Mouse (Mus musculus): ENCODE data around the gene Pdcd1. TPM values are rescaled to one million over a fixed set of nuclear protein-coding genes. Genes with fewer than 3 reads are reported as not detected.
A peak's percentile ranks its signal among the peaks of the same experiment; 100 is the strongest.
"Not testable (repeated sequence)": the region's sequence is repeated elsewhere in the genome, so short reads cannot be mapped to it uniquely, and the experiment has no call there.

The Pdcd1 gene
- total RNA-seq (2021) = under 1 TPM in 1 of 2 experiments, not detected in 1; 0.26 TPM
- long read RNA-seq, experiment 1 = 0 reads
- long read RNA-seq, experiment 2 = 0 reads

DNA sequence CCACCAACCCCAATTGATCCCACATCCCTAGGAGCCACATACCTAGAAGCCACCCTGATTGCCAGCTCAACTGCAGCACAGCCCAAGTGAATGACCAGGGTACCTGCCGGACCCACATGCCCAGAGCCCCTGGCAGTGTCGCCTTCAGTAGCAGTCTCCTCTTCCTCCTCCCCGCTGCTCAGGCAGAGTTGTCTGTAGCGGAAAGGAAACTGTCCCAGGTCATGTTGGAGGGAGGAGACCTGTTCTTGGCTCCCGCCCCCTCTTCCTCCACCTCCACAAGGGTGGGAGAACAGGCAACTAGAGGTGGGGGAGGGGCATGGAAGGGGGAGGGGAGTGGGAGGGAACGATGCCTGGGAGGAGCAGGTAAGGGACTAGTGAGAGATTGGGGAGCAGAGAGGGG lies at the start of gene Pdcd1:
Gene Pdcd1, minus strand, starts transcription at position 181 of the 400 bp plus-strand sequence.
- DNase-seq (ENCODE audit: low spot score in 2 of 2) = no peak

DNA sequence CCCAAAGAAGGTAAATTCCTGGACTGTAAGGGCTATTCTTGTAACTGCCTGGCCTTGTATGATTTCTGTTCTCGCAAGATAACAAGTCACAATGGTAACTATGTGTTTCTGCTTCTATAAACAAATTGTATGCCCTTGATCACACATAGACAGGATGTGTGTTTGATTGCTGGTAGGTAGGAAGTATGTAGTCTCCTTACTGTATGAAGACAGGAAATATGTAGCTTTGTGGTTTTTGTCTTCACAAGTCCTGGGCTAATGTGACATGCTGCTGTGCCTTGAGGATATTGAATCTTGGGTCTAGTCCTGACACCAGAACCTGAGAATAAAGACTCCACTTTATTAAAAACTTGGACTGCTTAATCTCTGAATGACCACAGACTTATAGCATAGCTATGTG lies 39.4 kb upstream of the Pdcd1 start:
- no peak for DNase-seq (ENCODE audit: low spot score in 2 of 2)

DNA sequence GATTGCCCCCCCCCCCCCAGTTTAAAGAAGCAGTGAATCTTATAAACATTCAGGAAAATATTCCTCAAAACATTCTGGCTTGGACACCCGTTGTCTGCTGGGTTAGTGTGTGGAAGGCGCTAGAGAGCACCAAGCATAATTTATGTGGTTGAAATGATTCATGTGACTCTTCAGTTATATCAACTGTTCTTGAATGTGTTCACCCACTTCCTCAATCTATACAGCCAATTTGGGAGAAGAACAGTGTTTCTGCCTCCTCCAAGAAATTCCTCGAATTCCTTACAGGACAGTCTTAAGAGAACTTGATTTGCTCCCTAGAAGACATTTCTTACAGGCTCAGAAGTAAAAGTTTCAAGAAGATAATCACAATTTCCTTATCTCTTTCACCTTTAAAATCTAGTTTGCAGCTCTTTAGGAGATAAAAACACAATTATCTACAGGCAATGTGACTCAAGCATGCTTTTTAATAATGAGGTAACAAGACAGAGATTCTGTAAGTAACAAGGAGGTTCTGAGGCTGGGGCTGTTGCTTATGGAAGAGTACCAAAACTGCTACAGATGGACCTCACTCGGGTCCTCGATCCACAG lies 34.1 kb upstream of the Pdcd1 start:
- no peak for DNase-seq (ENCODE audit: low spot score in 2 of 2)

DNA sequence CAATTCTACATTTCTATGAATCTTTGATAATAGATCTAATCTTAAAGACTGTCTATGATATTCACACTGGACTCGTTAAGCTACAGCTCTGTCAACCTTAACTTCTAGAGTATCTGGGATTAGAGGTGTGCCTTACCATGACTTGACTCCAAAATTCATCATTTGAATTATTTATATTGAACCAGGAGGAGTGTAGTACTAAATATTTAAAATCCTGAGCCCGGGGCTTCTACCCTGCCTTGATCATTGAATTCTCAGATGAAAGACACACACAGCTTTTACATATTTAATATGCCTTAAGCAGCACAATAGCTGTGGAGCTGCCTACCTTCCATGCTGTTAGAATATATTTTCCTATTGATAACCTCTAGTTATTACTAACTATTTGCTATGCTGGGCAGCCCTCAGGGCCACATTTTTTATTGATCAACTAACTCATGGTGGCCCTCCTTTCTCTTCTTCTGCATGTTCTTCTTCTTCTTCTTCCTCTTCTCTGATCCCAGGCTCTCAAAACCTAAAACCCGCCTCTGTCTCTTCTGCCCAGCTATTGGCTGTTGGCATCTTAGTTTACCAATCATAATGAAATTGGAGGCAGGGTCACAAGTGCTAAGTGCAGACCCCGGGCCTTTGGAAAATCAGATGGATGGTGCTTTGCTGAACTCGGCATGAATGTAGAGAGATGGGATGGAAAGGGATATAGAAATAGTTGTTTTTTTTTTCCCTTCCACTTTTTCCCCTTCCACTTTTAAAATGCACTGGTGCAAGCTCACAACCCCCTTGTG lies 33.2 kb upstream of the Pdcd1 start:
- no peak for DNase-seq (ENCODE audit: low spot score in 2 of 2)

DNA sequence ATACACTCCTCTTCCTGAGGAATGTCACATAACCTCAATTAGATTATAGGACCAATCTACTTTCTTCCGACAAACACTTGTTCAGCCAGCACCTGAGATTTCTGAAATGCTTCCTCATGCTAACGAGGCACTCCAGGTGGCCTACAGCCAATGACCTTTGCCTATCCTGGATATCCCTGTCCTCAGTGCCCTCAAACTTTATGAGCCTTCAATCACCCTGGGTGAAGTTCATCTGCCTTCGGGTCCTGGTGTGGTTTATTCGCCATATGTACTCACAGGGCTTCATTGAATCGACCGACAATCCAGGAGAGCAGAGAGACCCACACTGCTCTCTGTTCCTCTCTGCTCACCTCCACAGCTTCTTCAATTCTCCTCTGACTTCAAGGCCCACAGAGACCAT lies 29.4 kb upstream of the Pdcd1 start:
- DNase-seq (ENCODE audit: low spot score in 2 of 2) = no peak

DNA sequence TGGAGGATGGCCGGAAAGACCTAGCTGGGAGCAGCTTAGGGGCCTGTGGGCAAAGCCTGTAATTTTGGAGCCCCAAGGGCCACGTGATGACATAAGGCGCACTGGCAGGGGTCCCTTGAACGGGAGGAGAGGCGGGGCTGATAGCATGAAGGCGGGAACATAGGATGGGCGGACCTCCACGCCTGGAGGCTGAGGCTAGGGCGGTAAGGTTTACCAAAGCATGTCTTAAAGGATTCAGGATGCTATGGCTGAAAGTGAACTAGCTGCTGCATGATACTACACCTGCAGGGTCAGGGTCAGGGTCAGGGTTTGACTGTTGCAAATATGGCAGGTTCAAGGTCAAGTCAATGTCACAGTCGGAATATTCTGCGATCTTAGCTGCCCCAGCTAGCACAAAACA lies 28.8 kb upstream of the Pdcd1 start:
- no peak for DNase-seq (ENCODE audit: low spot score in 2 of 2)

DNA sequence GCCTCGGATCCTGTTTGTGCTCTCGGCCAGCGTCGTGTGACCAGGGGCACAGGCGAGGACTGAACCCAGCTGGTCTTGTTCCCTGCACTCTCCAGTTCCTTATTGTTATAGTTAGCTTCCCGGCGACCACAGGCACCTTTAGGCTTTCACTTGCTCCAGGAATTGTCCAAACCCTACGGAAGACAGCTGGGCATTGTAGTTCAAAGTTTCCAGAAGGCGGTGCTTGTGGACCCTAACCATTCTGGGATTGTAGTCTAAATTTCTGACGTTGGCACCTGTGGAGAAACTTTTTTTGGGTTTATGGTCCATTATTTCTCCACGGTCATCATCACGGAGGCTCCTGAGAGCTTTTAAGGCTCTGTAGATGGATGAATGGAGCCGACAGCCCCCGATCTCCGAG lies 28.4 kb upstream of the Pdcd1 start:
- DNase-seq (ENCODE audit: low spot score in 2 of 2) = no peak

DNA sequence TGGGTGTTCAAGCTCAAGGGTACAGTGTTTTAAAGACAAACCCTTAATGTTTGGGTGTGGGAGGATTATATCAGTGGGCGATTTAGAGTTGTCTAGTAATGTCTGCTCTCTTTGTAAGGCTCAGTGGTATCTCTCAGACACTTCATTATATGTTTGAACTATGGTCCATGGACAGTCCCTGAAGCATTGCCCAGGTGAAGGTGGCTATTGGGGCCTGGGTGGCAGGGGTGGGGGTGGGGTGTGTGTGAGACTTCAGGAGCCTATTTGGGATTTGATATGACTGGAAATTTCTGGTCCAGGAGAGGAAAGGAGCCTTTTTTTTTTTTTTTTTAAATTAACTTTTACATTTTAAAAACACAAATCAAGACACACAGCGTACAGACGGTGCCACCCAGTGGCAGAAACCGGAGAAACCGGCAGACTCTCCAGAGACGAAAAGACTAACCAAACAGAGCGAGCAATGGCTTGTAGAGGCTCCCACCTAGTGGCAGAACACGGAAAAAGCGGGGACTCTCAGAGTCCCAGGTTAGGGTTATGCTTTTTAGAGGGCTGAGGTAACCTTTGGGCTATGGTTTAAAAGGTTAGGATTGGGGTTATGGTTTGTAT lies 26.6 kb upstream of the Pdcd1 start:
- peak; percentile 77 to 79 for DNase-seq (ENCODE audit: low spot score in 2 of 2)

DNA sequence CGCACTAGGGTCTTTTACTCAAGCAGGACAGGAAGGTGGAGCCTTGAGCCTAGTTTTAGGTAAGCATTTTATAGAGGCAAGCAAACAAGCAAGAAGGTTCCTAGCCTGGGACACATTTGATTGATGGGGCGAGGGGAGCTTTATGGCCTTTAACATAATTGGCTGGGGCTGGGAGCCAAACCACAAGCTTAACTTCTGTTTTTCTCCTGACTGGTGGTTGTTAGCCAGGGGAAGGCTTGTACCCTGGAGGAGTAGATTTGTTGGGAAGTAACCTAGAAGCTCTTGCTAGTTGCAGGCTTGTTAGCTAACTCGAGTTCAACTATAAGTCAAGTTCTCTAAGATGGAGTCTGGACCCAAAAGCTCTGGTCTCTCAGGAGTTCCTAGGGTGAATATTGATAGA lies 26.0 kb upstream of the Pdcd1 start:
- no peak for DNase-seq (ENCODE audit: low spot score in 2 of 2)

DNA sequence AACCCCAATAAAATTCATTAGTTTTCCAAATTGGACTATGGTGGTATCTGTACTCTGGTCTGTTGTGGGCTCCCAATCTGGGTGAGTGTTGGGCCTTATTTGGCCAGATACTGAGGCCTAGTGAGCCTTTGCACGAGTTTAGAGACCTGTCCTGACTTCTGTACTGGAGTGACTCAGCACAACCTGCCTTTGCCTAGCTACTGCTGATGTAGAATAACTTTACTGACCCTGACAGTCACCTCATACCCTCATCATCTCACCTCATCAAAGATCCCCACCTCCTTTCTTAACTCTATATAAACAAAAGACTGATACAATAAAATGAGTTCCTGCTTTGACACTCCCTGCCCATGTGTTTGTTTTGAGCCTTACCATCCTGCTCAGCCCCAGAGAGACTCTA lies 24.3 kb upstream of the Pdcd1 start:
- no peak for DNase-seq (ENCODE audit: low spot score in 2 of 2)

DNA sequence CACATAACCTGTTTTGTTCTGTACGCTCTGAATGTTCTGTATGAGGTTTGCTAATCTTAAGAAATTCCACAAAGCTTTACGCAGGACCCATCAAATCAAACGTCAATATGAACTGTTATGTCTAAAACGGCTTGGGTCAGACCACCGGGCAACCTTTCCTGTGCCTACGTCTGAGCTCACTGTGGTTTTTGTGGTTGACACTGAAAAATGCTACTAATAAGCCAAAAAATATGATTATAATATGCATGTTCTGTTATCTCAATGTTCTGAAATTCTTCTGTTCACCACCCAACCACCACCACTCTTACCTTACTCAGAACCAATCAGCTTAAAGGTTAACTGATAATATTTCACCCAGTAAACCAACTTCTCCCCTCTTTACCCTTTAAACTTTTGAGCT lies 22.4 kb upstream of the Pdcd1 start:
- no peak for DNase-seq (ENCODE audit: low spot score in 2 of 2)

DNA sequence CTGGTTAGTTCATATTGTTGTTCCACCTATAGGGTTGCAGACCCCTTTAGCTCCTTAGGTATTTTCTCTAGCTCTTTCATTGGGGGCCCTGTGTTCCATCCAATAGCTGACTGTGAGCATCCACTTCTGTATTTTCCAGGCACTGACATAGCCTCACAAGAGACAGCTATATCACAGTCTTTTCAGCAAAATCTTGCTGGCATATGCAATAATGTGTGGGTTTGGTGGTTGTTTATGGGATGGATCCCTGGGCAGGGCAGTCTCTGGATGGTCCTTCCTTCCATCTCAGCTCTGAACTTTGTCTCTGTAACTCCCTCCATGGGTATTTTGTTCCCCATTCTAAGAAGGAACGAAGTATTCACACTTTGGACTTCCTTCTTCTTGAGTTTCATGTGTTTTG lies 5.9 kb upstream of the Pdcd1 start:
- not testable (repeated sequence) for DNase-seq (ENCODE audit: low spot score in 2 of 2)

DNA sequence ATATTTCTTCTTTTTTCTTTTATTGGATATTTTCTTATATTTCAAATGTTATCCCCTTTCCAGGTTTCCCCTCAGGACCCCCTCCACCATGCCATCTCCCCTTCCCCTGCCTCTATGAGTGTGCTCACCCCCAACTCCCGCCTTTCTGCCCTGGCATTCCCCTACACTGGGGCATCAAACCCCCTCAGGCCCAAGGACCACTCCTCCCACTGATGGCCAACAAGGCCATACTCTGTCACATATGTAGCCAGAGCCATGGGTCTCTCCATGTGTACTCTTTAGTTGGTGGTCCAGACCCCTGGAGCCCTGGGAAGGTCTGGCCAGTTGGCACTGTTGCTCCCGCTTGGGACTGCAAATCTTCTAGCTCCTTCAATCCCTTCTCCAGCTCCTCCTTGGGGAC lies 5.0 kb upstream of the Pdcd1 start:
- DNase-seq (ENCODE audit: low spot score in 2 of 2) = no peak

DNA sequence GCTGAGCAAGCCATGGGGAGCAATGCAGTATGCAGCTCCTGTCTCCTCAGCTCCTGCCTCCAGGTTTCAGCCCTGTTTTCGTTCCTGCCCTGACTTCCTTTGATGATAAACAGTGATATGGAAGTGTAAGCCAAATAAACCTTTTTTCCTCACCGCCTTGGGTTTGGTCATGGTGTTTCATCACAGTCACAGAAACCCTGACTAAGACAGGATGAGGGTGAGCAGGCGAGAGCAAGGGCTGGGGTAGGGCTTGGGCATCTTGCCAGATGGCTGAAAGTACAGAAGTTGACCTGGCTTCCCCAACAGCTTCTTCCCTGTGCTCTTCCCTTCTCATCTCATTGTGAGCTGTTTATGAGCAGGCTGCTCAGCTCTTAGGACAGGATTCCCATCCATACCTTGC lies 3.6 kb upstream of the Pdcd1 start:
- DNase-seq (ENCODE audit: low spot score in 2 of 2) = no peak

DNA sequence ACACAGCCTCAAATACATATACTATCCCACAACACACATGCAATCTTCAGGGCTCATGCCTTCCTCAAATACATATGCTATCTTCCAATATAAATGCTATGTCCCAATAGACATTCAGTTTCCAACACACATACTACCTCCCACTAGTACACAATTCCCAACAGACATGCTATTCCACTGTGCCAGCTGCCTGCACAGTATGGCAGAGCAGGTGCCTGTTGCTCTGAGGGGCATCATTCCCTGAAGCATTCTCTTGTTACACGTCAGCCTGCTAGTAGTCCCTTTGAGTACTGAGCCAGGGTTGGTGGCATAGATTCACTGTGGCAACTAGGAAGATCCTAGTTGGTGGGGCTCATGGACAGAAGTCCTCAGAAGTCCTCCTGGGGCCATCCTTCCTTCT lies 2.1 kb upstream of the Pdcd1 start:
- DNase-seq (ENCODE audit: low spot score in 2 of 2) = no peak

DNA sequence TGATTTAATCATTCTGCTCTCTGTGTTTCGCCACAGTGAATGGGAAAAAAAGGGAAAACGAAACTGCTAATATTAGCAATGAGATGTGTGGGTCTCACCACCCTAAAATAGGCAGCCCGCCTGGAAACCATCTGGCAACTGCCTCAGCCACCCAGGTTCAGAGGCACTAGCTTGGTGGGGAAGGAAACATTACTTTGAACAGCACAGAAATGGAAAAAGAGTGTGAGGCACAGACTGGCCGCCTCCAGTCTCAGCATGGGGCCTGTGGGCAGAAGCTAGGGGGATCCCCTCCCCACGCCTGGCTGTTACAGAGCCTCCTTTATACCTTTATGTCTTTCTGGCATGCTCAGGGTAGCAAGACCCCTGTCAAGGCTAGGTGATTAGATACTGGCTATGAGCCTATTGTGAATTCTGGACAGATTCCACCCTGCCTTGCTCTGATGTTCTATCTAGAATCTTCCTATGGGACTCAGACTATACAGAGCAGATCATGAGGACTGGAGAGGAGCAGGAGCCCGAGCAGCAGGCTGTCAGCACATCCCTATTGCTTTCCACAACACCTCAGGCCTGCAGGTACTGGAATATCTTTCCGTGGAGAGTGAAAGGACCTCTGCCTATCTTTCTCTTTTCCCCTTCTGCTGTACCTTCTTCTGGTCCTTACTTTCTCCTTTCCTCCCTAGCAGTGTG lies 1.3 kb upstream of the Pdcd1 start:
- DNase-seq (ENCODE audit: low spot score in 2 of 2) = no peak

DNA sequence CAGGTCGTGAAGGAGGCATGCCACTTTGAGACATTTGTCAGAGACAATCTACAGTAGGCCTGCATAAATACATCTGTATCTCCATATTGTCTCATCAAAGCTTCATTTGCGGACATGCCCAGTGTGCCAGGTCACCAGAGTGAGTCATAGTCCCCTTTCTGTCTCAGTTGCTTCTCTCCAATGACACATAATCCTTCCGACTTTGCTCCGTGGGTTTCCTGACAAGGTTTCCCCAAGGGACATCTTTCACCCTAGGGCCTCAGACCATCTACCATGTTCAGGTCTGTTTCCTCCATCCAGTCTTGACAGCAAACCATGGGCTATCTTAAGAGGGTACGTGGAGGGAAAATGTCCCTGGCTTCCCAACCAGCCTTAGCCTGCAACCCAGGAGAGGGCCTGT lies 1.2 kb downstream of the Pdcd1 start:
- DNase-seq (ENCODE audit: low spot score in 2 of 2) = no peak

DNA sequence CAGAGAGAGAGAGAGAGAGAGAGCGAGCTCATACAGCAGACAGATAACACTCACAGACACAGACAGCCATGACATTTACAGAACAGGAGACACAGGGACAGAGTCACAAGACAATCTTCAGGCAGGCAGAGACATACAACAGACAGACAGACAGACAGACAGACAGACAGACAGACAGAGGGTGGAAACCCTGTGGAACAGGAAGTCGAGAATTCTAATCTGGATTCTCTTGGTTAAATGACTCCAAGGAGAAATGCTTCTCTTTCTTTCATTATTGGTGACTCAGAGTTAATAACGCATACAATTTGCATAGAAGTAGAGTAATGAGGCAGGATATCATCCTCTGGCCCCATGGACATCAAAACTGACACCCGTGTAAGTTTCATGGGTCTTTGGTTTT lies 5.8 kb downstream of the Pdcd1 start:
- DNase-seq (ENCODE audit: low spot score in 2 of 2) = no peak

DNA sequence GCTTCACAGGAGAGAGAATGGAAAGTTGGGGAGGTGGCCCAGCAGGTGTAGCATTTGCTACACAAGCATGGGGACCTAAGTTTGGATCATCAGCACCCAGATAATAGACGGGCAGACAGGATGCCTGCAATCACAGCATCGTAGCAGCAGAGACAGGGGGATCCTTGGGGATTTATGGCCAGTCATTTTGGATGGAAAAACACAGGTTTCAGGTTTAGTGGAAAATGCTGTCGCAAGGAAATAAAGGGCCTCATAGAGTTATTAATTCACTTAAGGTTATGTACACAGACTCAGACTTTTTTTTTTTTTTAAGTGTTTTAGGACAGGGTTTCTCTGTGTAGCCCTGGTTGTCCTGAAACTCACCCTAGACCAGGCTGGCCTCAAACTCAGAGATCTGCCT lies 6.8 kb downstream of the Pdcd1 start:
- no peak for DNase-seq (ENCODE audit: low spot score in 2 of 2)

DNA sequence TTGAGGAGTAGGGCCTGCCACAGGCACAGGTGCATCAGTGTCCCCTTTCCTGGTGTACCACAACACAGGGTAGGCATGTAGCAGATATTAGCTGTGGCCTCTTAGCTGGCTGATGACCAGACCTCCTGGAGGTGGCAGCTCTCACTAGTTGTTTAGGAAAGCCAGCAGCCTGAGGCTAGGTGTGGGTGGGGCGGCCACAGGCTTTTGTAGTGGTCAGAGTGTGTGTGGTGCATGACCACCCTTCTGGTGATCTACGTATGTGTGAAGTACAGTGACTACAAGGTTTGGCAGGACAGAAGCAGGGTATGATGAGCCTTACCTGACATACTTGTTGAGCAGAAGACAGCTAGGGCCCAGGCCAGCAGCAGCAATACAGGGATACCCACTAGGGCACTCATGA lies 12.0 kb downstream of the Pdcd1 start:
- peak in 1 of 2 experiments; percentile 9 for DNase-seq (ENCODE audit: low spot score in 2 of 2)

DNA sequence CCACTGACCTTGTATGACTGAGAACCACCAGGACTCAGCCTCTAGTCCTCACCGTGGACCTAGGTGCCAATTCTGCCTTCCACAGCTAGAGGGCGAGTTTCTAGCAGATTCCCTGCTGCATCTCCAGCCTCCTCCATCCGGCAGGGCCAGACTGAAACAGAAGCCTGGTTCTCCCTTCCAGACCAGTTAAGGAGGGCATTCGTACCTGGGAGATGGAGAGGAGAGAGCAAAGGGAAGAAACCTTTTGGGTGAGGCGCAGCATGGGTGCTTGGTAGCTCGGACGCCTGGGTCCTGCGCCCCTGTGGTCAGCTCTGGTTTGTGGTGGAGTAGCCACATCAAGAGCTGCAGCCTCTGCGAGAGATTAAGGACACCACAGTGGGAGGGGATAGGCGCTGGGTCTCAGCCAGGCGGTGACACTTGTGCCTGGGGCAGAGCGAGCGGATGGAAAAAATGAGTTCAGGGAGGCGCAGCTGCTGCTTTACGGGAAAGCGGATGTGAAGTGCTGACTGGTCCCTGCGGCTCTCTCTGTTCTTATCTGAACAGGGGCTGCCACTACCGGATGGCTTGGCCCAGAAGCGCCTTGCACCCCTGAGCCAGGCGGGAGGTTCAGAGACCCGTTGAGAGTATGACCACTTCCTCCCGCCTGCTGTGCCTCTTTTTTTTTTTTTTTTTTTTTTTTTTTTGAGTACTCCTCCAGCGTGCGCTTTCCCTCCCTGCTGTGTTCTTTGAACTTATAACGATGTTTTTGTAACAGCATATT lies 17.2 kb downstream of the Pdcd1 start:
- peak; percentile 73 to 84 for DNase-seq (ENCODE audit: low spot score in 2 of 2)
